ENCODE assay signal across 8 mouse cellular contexts in genomic region chr13:24639215-24640165, GRCm38 (mm10). TPM values are rescaled to one million over a fixed set of nuclear protein-coding genes. Genes with fewer than 3 reads are reported as not detected.
DNase-seq lines count a peak whose midpoint lies in the region; ATAC-seq and TF ChIP-seq lines count a peak whose summit lies in the region.

No protein-coding gene starts in this region.

- H3K4me3 ChIP-seq in kidney, adult 2 months (ENCODE audit: insufficient read depth, low read depth, low read length) = peak overlapping the region; percentile 58
- H3K4me3 ChIP-seq in embryonic facial prominence, embryonic 11.5 days (ENCODE audit: low read depth, low read length) = peak overlapping the region; percentile 57
- H3K4me3 ChIP-seq in hindbrain, embryonic 12.5 days = peak overlapping the region; percentile 68
- peak overlapping the region; percentile 42 for H3K4me3 ChIP-seq in macrophage (ENCODE audit: inconsistent target)
- peak overlapping the region; percentile 84 for H3K4me3 ChIP-seq in thymus, adult 2 months (ENCODE audit: control insufficient read depth, insufficient read depth, low read length)

- H3K4me2 ChIP-seq in embryonic facial prominence, embryonic 11.5 days (ENCODE audit: low read depth, low read length) = peak overlapping the region; percentile 99
- peak overlapping the region; percentile 95 for H3K4me2 ChIP-seq in hindbrain, embryonic 12.5 days (replicated peaks)

- H3K79me2 ChIP-seq in macrophage (ENCODE audit: inconsistent target) = no peaks in the 10 kb centered on the region

- TF ChIP-seq POLR2A in kidney, adult 2 months (IDR thresholded peaks at IDR 0.05; ENCODE audit: low read depth, low read length) = no peak
- TF ChIP-seq POLR2A in thymus, adult 2 months (IDR thresholded peaks at IDR 0.05; ENCODE audit: control insufficient read depth, extremely low read depth, insufficient read depth, low read length, poor library complexity) = no peak

- no peaks in the 10 kb centered on the region; the same call in 1 of the 2 replicates for H3K4me1 ChIP-seq in kidney, adult 2 months (ENCODE audit: control insufficient read depth, insufficient read depth, low read length)
- no peaks in the 10 kb centered on the region for H3K4me1 ChIP-seq in embryonic facial prominence, embryonic 11.5 days (ENCODE audit: control insufficient read depth, insufficient read depth, low read length)
- H3K4me1 ChIP-seq in hindbrain, embryonic 12.5 days = peaks cover 39% of the 10 kb centered on the region
- H3K4me1 ChIP-seq in thymus, adult 2 months (replicated peaks; ENCODE audit: control insufficient read depth, insufficient read depth, low read length) = peaks cover 50% of the 10 kb centered on the region

- H3K9me3 ChIP-seq in embryonic facial prominence, embryonic 11.5 days (replicated peaks; ENCODE audit: control insufficient read depth, low read length) = no peaks in the 10 kb centered on the region
- no peaks in the 10 kb centered on the region for H3K9me3 ChIP-seq in hindbrain, embryonic 12.5 days (replicated peaks)

- H3K36me3 ChIP-seq in kidney, adult 2 months (ENCODE audit: control insufficient read depth, insufficient read depth, low read length) = no peaks in the 10 kb centered on the region
- H3K36me3 ChIP-seq in embryonic facial prominence, embryonic 11.5 days (replicated peaks; ENCODE audit: control insufficient read depth, insufficient read depth, low read depth, low read length) = no peaks in the 10 kb centered on the region
- H3K36me3 ChIP-seq in hindbrain, embryonic 12.5 days = no peaks in the 10 kb centered on the region
- H3K36me3 ChIP-seq in macrophage (ENCODE audit: inconsistent target) = no peaks in the 10 kb centered on the region
- no peaks in the 10 kb centered on the region for H3K36me3 ChIP-seq in thymus, adult 2 months (ENCODE audit: control insufficient read depth, insufficient read depth, low read length)

- WGBS in kidney, adult 2 months = 20% methylated on average over 22 of the region's 22 CpGs
- 15% methylated on average over 22 of the region's 22 CpGs for WGBS in embryonic facial prominence, embryonic 11.5 days
- 19% methylated on average over 22 of the region's 22 CpGs for WGBS in hindbrain, embryonic 12.5 days
- 14% methylated on average over 21 of the region's 22 CpGs for WGBS in macrophage (ENCODE audit: missing documents)
- 3% methylated on average over 22 of the region's 22 CpGs for WGBS in thymus, adult 2 months

- no peak for TF ChIP-seq CTCF in kidney, adult 2 months (conservative IDR thresholded peaks at IDR 0.05; ENCODE audit: insufficient read depth, insufficient read length, low read depth, low read length)
- TF ChIP-seq CTCF in thymus, adult 2 months (IDR thresholded peaks at IDR 0.05; ENCODE audit: borderline replicate concordance, control insufficient read depth, extremely low read depth, insufficient read depth, low read length, poor library complexity) = no peak

- no peak overlapping the region for H3K27ac ChIP-seq in kidney, adult 2 months (ENCODE audit: insufficient read depth, low read depth, low read length)
- H3K27ac ChIP-seq in embryonic facial prominence, embryonic 11.5 days (replicated peaks; ENCODE audit: low read depth, low read length) = no peak overlapping the region
- peak overlapping the region; percentile 84 for H3K27ac ChIP-seq in hindbrain, embryonic 12.5 days
- peak overlapping the region; percentile 59 for H3K27ac ChIP-seq in macrophage
- peak overlapping the region; percentile 77 for H3K27ac ChIP-seq in thymus, adult 2 months (ENCODE audit: control insufficient read depth, insufficient read depth, low read length)

- no peak for DNase-seq in kidney, adult 2 months
- no peak for DNase-seq in kidney, adult 8-10 months
- peak; percentile 47 to 58 for DNase-seq in CD8-positive naive resting alpha-beta T cell, adult 2 months (ENCODE audit: low read depth in 2 of 2, low spot score in 2 of 2)
- peak; percentile 39 for DNase-seq in embryonic facial prominence, embryonic 11.5 days (ENCODE audit: low spot score)
- peak; percentile 42 for DNase-seq in thymus, adult 2 months
- no peak for DNase-seq in layer of hippocampus, adult 11-12 months (ENCODE audit: low spot score)

- H3K27me3 ChIP-seq in kidney, adult 2 months (replicated peaks; ENCODE audit: control insufficient read depth, insufficient read depth, low read length) = no peaks in the 10 kb centered on the region
- peaks cover 8% of the 10 kb centered on the region; the same call in 1 of the 2 replicates for H3K27me3 ChIP-seq in embryonic facial prominence, embryonic 11.5 days (ENCODE audit: control insufficient read depth, insufficient read depth, low read length)
- H3K27me3 ChIP-seq in hindbrain, embryonic 12.5 days = peaks cover 9% of the 10 kb centered on the region
- no peaks in the 10 kb centered on the region for H3K27me3 ChIP-seq in thymus, adult 2 months (ENCODE audit: control insufficient read depth, insufficient read depth, low read length)

- peak; percentile 26; the same call in 1 of the 2 replicates for ATAC-seq in embryonic facial prominence, embryonic 11.5 days (replicated peaks; ENCODE audit: insufficient number of reproducible peaks, low FRiP score, low TSS enrichment, low read depth)
- ATAC-seq in hindbrain, embryonic 12.5 days (ENCODE audit: low FRiP score) = no peak; the same call in none of the 2 replicates

- peak overlapping the region; percentile 61 for H3K9ac ChIP-seq in embryonic facial prominence, embryonic 11.5 days (replicated peaks; ENCODE audit: low read length)
- H3K9ac ChIP-seq in hindbrain, embryonic 12.5 days = peak overlapping the region; percentile 68

RNA-seq across cellular contexts. Expression of gene Ripor2, which starts 57.5 kb away (rescaled TPM):
- polyA plus RNA-seq in kidney, adult 2 months (2012; rRNA removed) = 1.4 and 3.7 TPM in 2 replicates
- 3.5 and 3.7 TPM in 2 replicates for polyA plus RNA-seq in embryonic facial prominence, embryonic 11.5 days (2014; fragmentation: Nextera tagmentation; extraction: Ambion mirVana)
- polyA plus RNA-seq in hindbrain, embryonic 12.5 days (2016; fragmentation: Nextera tagmentation; extraction: Ambion mirVana) = 16.3 and 22.3 TPM in 2 replicates
- 10 to 100 TPM in 1 of 26 experiments, 1 to 10 TPM in 25; 1.1 to 11.6 (median 3.5) TPM for total RNA-seq in macrophage (2018; cell fraction: chromatin; rRNA removed)
- total RNA-seq in macrophage (2018; cell fraction: cytosol; rRNA removed) = 1 to 10 TPM in 23 of 26 experiments, under 1 TPM in 3; 0.78 to 2.7 (median 1.5) TPM
- 10 to 100 TPM in 1 of 26 experiments, 1 to 10 TPM in 25; 2.3 to 14.5 (median 5.0) TPM for total RNA-seq in macrophage (2018; cell fraction: nucleus; rRNA removed)
- 0.46 to 2.3 TPM (median 1.3 TPM) in 3 replicates for polyA plus RNA-seq in macrophage (2018)
- 34.3 and 36.5 TPM in 2 replicates for polyA plus RNA-seq in thymus, adult 2 months (2012; rRNA removed)

Comparison
In these comparisons a context has a peak if more than half of its experiments do, and no peak if none do; other contexts are left out.
1. DNase-seq: peak in CD8-positive naive resting alpha-beta T cell, adult 2 months (2 of 2), embryonic facial prominence, embryonic 11.5 days (single experiment) and thymus, adult 2 months (single experiment); none in kidney, adult 2 months (single experiment), kidney, adult 8-10 months (0 of 2) and layer of hippocampus, adult 11-12 months (single experiment).
2. H3K27ac ChIP-seq: peak in hindbrain, embryonic 12.5 days (single experiment), macrophage (single experiment) and thymus, adult 2 months (single experiment); none in kidney, adult 2 months (single experiment) and embryonic facial prominence, embryonic 11.5 days (single experiment).
3. Peak in every context shown above with its lines, with median percentiles within 50 percentile points of each other: H3K4me3 ChIP-seq.